Mouse (Mus musculus) bone marrow macrophage, adult 2 months (primary cell): ENCODE results near the gene 4930524J08Rik.

ENCODE experiments used
- CTCF ChIP-seq: IDR thresholded peaks from 2 replicates; pipeline ENCODE4 v1.5.1; 2012; ENCODE audit warnings: low read depth, mild to moderate bottlenecking, low read length, moderate library complexity
- POLR2A ChIP-seq: IDR thresholded peaks from 2 replicates; pipeline ENCODE4 v1.6.1; 2012; ENCODE audit warnings: mild to moderate bottlenecking, low read depth, low read length, borderline replicate concordance

DNA sequence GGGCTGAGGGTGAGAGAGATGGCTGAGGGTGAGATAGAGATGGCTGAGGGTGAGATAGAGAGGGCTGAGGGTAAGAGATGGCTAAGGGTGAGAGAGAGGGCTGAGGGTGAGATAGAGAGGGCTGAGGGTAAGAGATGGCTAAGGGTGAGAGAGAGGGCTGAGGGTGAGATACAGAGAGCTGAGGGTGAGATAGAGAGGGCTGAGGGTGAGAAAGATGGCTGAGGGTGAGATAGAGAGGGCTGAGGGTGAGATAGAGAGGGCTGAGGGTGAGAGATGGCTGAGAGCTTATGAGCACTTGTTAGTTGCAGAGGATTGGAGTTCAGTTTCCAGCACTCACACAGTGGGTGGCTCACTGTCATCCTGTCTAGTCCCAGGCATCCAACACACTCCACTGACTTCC is 41.2 kb downstream of the 4930524J08Rik start:
- TF ChIP-seq CTCF (no peak), POLR2A (no peak)
